Comparison of ENCODE assay signal across 8 mouse cellular contexts in genomic region chr9:56843679-56844188, GRCm38 (mm10). TPM values are rescaled to one million over a fixed set of nuclear protein-coding genes. Genes with fewer than 3 reads are reported as not detected.
A peak's percentile ranks its signal among the peaks of the same experiment; 100 is the strongest.
DNase-seq lines count a peak whose midpoint lies in the region; ATAC-seq and TF ChIP-seq lines count a peak whose summit lies in the region.

No protein-coding gene starts in this region.

- no peak overlapping the region for H3K9ac ChIP-seq in intestine, embryonic 14.5 days (ENCODE audit: low read length)

- intact Hi-C loops in left cerebral cortex, postnatal 10 days (cut with DNase I): loop anchor here (2.0 kb wide), 1 partner anchor 45 kb away; no protein-coding TSS in a partner anchor

- H3K27me3 ChIP-seq in intestine, embryonic 14.5 days (replicated peaks; ENCODE audit: control insufficient read depth, insufficient read depth, low read length): no peaks in the 10 kb centered on the region

- TF ChIP-seq CTCF in olfactory bulb, adult 2 months (IDR thresholded peaks at IDR 0.05; ENCODE audit: insufficient read depth, low read depth, low read length): peak; percentile 49

- no peak overlapping the region for H3K4me2 ChIP-seq in intestine, embryonic 14.5 days (ENCODE audit: low read length)

- H3K27ac ChIP-seq in intestine, embryonic 14.5 days (ENCODE audit: low read depth): peak overlapping the region; percentile 28
- no peak overlapping the region for H3K27ac ChIP-seq in olfactory bulb, adult 2 months (ENCODE audit: insufficient read depth, low read depth, low read length)

- TF ChIP-seq POLR2A in olfactory bulb, adult 2 months (IDR thresholded peaks at IDR 0.05; ENCODE audit: insufficient read depth, low read depth, low read length): no peak

- no peak overlapping the region for H3K4me3 ChIP-seq in intestine, embryonic 14.5 days (ENCODE audit: low read depth, low read length)
- H3K4me3 ChIP-seq in olfactory bulb, adult 2 months (ENCODE audit: insufficient read depth, low read depth, low read length): no peak overlapping the region

- peaks cover 15% of the 10 kb centered on the region; the same call in 1 of the 2 replicates for H3K4me1 ChIP-seq in intestine, embryonic 14.5 days (replicated peaks; ENCODE audit: control insufficient read depth, insufficient read depth, low read length)
- H3K4me1 ChIP-seq in olfactory bulb, adult 2 months (ENCODE audit: control insufficient read depth, insufficient read depth, low read length): peaks cover 4% of the 10 kb centered on the region; the same call in 1 of the 2 replicates

- no peaks in the 10 kb centered on the region for H3K36me3 ChIP-seq in intestine, embryonic 14.5 days (ENCODE audit: control insufficient read depth, insufficient read depth, low read length)

- ATAC-seq in intestine, embryonic 14.5 days (replicated peaks; ENCODE audit: low FRiP score, low TSS enrichment, low read depth): peak; percentile 24; the same call in 1 of the 2 replicates

- H3K9me3 ChIP-seq in intestine, embryonic 14.5 days (ENCODE audit: control insufficient read depth, low read length): no peaks in the 10 kb centered on the region

- 23% methylated on average over 7 of the region's 7 CpGs for WGBS in intestine, embryonic 14.5 days
- 31% methylated on average over 7 of the region's 7 CpGs for WGBS in olfactory bulb, adult 2 months

- DNase-seq in urinary bladder, postnatal 10 days (ENCODE audit: low spot score): peak; percentile 30
- DNase-seq in urinary bladder, adult 2 months (ENCODE audit: low spot score): no peak
- peak; percentile 80 to 81 for DNase-seq in cerebellum, adult 18-20 months
- peak; percentile 80 for DNase-seq in gastrocnemius, adult 18-20 months (ENCODE audit: low spot score)
- peak; percentile 88 for DNase-seq in intestine, embryonic 14.5 days (ENCODE audit: low spot score)
- peak; percentile 64 to 77 for DNase-seq in left cerebral cortex, postnatal 10 days (ENCODE audit: extremely low spot score in 1 of 2, low spot score in 2 of 2)
- peak; percentile 16 to 18 for DNase-seq in thymus, postnatal 36 days

RNA-seq across cellular contexts. Expression of gene Odf3l1, which starts 20.7 kb away (rescaled TPM):
- polyA plus RNA-seq in urinary bladder, adult 2 months (2012; rRNA removed): 0.96 and 1.1 TPM in 2 replicates
- total RNA-seq in gastrocnemius, adult 18-20 months (2021): not detected
- 1.6 and 1.8 TPM in 2 replicates for polyA plus RNA-seq in intestine, embryonic 14.5 days (2014; fragmentation: Nextera tagmentation; extraction: Ambion mirVana)
- total RNA-seq in left cerebral cortex, postnatal 10 days (2021): not detected
- not detected in 2 replicates for polyA plus RNA-seq in olfactory bulb, adult 2 months (2012; ENCODE audit: insufficient read depth, insufficient read length, low replicate concordance, missing spikeins)

RNA-seq across cellular contexts. Expression of gene Cspg4, which starts 21.1 kb away (rescaled TPM):
- polyA plus RNA-seq in urinary bladder, adult 2 months (2012; rRNA removed): 27.7 and 39.1 TPM in 2 replicates
- total RNA-seq in gastrocnemius, adult 18-20 months (2021): 1 to 10 TPM; 2.9 to 5.8 TPM
- 17.6 and 21.0 TPM in 2 replicates for polyA plus RNA-seq in intestine, embryonic 14.5 days (2014; fragmentation: Nextera tagmentation; extraction: Ambion mirVana)
- 10 to 100 TPM; 21.2 to 28.0 TPM for total RNA-seq in left cerebral cortex, postnatal 10 days (2021)
- not detected in 2 replicates for polyA plus RNA-seq in olfactory bulb, adult 2 months (2012; ENCODE audit: insufficient read depth, insufficient read length, low replicate concordance, missing spikeins)

RNA-seq across cellular contexts. Expression of gene Lingo1, which starts 47.5 kb away (rescaled TPM):
- polyA plus RNA-seq in urinary bladder, adult 2 months (2012; rRNA removed): 3.0 and 3.8 TPM in 2 replicates
- under 1 TPM; 0.37 to 0.66 TPM for total RNA-seq in gastrocnemius, adult 18-20 months (2021)
- 1.9 and 2.6 TPM in 2 replicates for polyA plus RNA-seq in intestine, embryonic 14.5 days (2014; fragmentation: Nextera tagmentation; extraction: Ambion mirVana)
- total RNA-seq in left cerebral cortex, postnatal 10 days (2021): 100 to 1,000 TPM; 368 to 379 TPM
- not detected in 2 replicates for polyA plus RNA-seq in olfactory bulb, adult 2 months (2012; ENCODE audit: insufficient read depth, insufficient read length, low replicate concordance, missing spikeins)

Comparison
In these comparisons a context has a peak if more than half of its experiments do, and no peak if none do; other contexts are left out.
1. RNA of gene Cspg4, which starts 21.1 kb away (polyA plus RNA-seq): 27.7 to 39.1 TPM in urinary bladder, adult 2 months and 17.6 to 21.0 TPM in intestine, embryonic 14.5 days; not detected in olfactory bulb, adult 2 months; every median in the first group is over 10 times any median in the second.